Mouse (Mus musculus) hindbrain, embryonic 16.5 days (tissue): ENCODE measurements around the gene Tfpt. TPM values are rescaled to one million over a fixed set of nuclear protein-coding genes. Genes with fewer than 3 reads are reported as not detected.

Experiments
- ATAC-seq: fragments of 200-750 bp; cut with Nextera tagmentation; 2 replicates; pipeline ENCODE4 v1.8.0; 2017; ENCODE audit warnings: moderate TSS enrichment, moderate library complexity
- H3K27ac ChIP-seq: fragments of 300-500 bp; sonication (generic); 2 replicates; pipeline ENCODE4 v1.5.1; 2014; ENCODE audit warnings: low read depth, mild to moderate bottlenecking, control low read depth, low read length, moderate library complexity
- H3K27me3 ChIP-seq: fragments of 300-500 bp; sonication (generic); replicated peaks from 2 replicates; pipeline ENCODE4 v1.6.1; 2014; ENCODE audit warnings: low read length; ENCODE audit not compliant: control insufficient read depth, insufficient read depth
- H3K36me3 ChIP-seq: fragments of 300-500 bp; sonication (generic); 2 replicates; pipeline ENCODE4 v1.6.1; 2014; ENCODE audit warnings: mild to moderate bottlenecking, low read length, moderate library complexity, mixed read lengths; ENCODE audit not compliant: control insufficient read depth, insufficient read depth
- H3K4me1 ChIP-seq: fragments of 300-500 bp; sonication (generic); 2 replicates; pipeline ENCODE4 v1.6.1; 2014; ENCODE audit warnings: low read depth, low read length; ENCODE audit not compliant: control insufficient read depth, insufficient read depth
- H3K4me2 ChIP-seq: fragments of 300-500 bp; sonication (generic); 2 replicates; pipeline ENCODE4 v1.6.1; 2014; ENCODE audit warnings: mild to moderate bottlenecking, low read length, control low read depth, moderate library complexity
- H3K4me3 ChIP-seq: fragments of 300-500 bp; sonication (generic); 2 replicates; pipeline ENCODE4 v1.5.1; 2014; ENCODE audit warnings: mild to moderate bottlenecking, low read length, control low read depth, moderate library complexity
- H3K9ac ChIP-seq: fragments of 300-500 bp; sonication (generic); 2 replicates; pipeline ENCODE4 v1.6.1; 2014; ENCODE audit warnings: low read depth, mild to moderate bottlenecking, control low read depth, low read length, moderate library complexity
- H3K9me3 ChIP-seq: fragments of 300-500 bp; sonication (generic); 2 replicates; pipeline ENCODE4 v1.6.1; 2014; ENCODE audit warnings: mild to moderate bottlenecking, low read length, moderate library complexity; ENCODE audit not compliant: control insufficient read depth
- WGBS: fragments of 180-500 bp; shearing (Covaris S2); extraction: QIAGEN DNeasy Blood & Tissue Kit; methylation state at CpG from one replicate; pipeline ENCODE4 v1.1.7; 2014; 5-methylcytosine and 5-hydroxymethylcytosine counted together
- polyA plus RNA-seq: library from polyadenylated mRNA; unstranded; fragments of >200 nt; fragmentation: Nextera tagmentation; extraction: Ambion mirVana; gene quantifications from 2 replicates; pipeline ENCODE4 v1.2.1, GENCODE M21; 2015

The Tfpt gene
- polyA plus RNA-seq, 1 experiment from 2014 or later, result 39.6 TPM

DNA sequence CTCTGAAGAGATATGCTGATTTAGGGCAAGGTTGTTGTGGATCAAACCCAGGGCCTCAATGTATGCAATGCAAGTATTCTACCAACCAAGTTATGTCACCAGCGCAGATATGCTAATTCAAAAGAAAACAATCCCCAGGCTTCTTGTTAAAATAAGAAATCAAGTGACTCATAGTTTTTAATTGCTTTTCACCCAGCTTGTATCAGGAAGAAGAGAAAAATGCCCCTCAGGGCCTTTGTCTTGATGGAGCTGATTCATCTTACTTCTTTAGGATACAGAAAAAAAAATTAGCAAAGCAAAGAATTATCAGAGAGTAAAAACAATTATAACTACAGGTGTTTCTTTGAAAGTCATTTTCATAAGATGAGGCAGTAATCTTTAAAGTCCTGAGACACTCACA is 42.4 kb downstream of the Tfpt start:
- no peak overlapping the region for H3K4me3 ChIP-seq
- 71% methylated on average over 1 of the region's 1 CpGs for WGBS
- ATAC-seq, result no peak

DNA sequence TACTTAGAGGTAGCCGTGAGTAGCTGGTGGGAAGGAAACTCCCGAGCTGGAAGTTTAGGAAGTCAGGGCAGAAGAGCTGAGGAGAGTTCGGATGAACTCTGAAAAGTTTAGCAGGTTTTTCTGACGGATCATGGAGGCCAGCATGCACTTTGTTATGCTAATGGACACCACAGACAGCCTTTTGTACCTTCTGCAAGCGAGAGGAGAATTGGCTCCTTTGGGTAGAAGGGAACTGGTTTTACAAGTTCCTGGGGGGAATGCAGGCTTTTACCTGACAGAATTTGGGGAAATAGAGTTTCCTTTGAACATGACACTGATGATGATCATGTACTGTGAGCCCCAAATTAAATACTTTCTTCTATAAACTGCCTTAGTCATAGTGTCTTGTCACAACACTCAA is 43.5 kb downstream of the Tfpt start:
- Histone ChIP-seq H3K4me3 (no peak overlapping the region), H3K9me3 (no peaks in the 10 kb centered on the region), H3K36me3 (no peaks in the 10 kb centered on the region), H3K4me2 (no peak overlapping the region), H3K9ac (no peak overlapping the region), H3K27me3 (no peaks in the 10 kb centered on the region), H3K4me1 (no peaks in the 10 kb centered on the region), H3K27ac (no peak overlapping the region)
- WGBS, result 2% methylated on average over 5 of the region's 5 CpGs
- no peak for ATAC-seq

More for the DNA sequence above, 42.4 kb downstream of the Tfpt start:
- Histone ChIP-seq H3K27me3 (no peaks in the 10 kb centered on the region), H3K9me3 (no peaks in the 10 kb centered on the region), H3K27ac (no peak overlapping the region), H3K36me3 (no peaks in the 10 kb centered on the region), H3K9ac (no peak overlapping the region), H3K4me1 (no peaks in the 10 kb centered on the region), H3K4me2 (no peak overlapping the region)

DNA sequence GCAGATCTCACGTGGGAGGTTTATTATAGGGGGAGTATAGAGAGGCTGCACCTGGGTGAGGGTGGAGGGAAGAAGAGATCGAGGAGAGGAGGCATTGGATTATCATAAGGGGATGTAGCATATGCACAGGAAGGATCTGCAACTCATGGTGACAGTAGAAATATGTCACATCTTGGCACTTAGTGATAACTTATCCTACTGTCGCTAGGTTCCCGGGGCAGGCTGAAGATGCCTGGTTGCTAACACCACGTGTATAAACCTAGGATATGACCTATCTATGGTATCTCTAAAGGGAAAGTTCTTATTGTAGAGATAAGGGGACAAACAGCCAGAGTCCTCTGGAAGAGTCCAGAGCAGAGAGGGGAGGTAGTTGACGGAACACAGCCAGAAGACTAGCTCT is 44.0 kb downstream of the Tfpt start:
- Histone ChIP-seq H3K9me3 (no peaks in the 10 kb centered on the region), H3K4me2 (no peak overlapping the region), H3K9ac (no peak overlapping the region), H3K4me1 (no peaks in the 10 kb centered on the region), H3K27ac (no peak overlapping the region), H3K4me3 (no peak overlapping the region), H3K36me3 (no peaks in the 10 kb centered on the region), H3K27me3 (no peaks in the 10 kb centered on the region)
- WGBS, result 17% methylated on average over 6 of the region's 6 CpGs
- ATAC-seq, result no peak

DNA sequence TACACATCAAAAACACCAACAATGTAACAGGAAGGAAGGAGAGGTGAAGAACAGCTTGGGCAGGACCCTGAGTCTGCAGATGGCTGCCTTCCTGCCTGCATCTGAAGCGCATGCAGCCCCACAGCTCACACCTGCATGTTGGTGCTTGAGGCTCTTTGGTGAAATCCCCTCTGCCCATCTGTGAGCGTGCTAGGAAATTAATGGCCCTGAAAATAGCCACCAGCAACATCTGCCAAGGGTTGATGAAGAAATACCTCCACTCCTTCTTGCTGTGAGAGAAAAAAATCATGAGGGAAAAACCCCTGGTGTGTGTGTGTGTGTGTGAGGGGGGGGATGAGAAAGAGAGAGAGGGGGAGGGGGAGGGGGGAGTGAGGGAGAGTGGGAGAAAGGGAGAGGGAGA is 49.7 kb downstream of the Tfpt start:
- H3K4me1 ChIP-seq, result no peaks in the 10 kb centered on the region
- H3K4me2 ChIP-seq, result no peak overlapping the region
- no peaks in the 10 kb centered on the region for H3K27me3 ChIP-seq
- no peak overlapping the region for H3K9ac ChIP-seq
- H3K4me3 ChIP-seq, result no peak overlapping the region
- no peaks in the 10 kb centered on the region for H3K36me3 ChIP-seq
- 59% methylated on average over 2 of the region's 2 CpGs for WGBS
- ATAC-seq, result no peak
- no peak overlapping the region for H3K27ac ChIP-seq
- no peaks in the 10 kb centered on the region for H3K9me3 ChIP-seq

DNA sequence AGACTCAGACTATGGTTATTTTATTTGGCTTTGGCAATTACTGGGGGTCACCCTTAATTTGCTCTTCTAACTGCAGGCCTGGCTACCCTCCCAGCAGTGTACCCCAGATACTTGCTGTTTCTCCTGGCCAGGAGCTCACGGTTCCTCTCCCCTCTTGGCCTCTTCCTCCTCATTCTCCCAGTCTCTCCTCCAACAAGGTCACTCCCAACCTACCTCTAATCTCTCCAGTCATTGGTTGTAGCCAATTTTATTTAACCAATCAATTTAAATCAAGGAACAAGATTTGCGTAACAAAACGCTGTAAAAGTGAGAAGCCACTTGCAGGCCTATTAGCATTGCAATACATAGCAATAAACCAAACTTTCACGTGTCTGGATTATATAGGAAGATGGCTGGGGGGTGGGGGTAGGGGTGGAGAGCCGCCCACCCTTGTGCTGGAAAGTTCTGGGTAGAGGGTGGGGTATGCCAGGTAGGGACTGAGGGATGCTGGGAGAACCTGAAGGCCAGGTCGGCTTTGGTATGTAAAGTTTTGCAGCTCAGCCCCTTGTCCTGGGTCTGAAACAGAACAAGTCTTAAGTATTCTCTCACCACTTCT is 50.7 kb downstream of the Tfpt start:
- ATAC-seq, result no peak
- Histone ChIP-seq H3K4me3 (no peak overlapping the region), H3K9me3 (no peaks in the 10 kb centered on the region), H3K27ac (no peak overlapping the region), H3K36me3 (no peaks in the 10 kb centered on the region), H3K4me2 (no peak overlapping the region), H3K4me1 (no peaks in the 10 kb centered on the region), H3K27me3 (no peaks in the 10 kb centered on the region), H3K9ac (no peak overlapping the region)
- WGBS, result 68% methylated on average over 6 of the region's 6 CpGs

DNA sequence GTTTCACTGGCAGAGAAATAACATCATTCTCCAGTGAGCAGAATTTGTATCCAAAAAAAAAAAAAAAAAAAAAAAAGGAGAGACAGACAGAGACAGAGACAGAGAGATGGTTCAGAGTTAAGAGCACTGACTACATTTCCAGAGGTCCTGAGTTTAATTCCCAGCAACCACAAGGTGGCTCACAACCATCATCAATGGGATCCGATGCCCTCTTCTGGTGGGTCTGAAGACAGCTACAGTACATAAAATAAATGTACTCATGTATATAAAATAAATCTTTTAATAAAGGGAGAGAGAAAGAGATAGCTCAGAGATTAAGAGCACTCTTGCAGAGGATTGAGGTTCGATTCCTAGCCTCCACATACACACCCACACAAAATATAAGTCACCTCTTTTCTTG is 51.5 kb downstream of the Tfpt start:
- H3K27me3 ChIP-seq, result no peaks in the 10 kb centered on the region
- no peak for ATAC-seq
- H3K4me3 ChIP-seq, result no peak overlapping the region
- no peaks in the 10 kb centered on the region for H3K4me1 ChIP-seq
- WGBS, result 81% methylated on average over 2 of the region's 2 CpGs
- H3K9me3 ChIP-seq, result no peaks in the 10 kb centered on the region
- H3K4me2 ChIP-seq, result no peak overlapping the region
- no peak overlapping the region for H3K27ac ChIP-seq
- no peak overlapping the region for H3K9ac ChIP-seq
- H3K36me3 ChIP-seq, result no peaks in the 10 kb centered on the region

DNA sequence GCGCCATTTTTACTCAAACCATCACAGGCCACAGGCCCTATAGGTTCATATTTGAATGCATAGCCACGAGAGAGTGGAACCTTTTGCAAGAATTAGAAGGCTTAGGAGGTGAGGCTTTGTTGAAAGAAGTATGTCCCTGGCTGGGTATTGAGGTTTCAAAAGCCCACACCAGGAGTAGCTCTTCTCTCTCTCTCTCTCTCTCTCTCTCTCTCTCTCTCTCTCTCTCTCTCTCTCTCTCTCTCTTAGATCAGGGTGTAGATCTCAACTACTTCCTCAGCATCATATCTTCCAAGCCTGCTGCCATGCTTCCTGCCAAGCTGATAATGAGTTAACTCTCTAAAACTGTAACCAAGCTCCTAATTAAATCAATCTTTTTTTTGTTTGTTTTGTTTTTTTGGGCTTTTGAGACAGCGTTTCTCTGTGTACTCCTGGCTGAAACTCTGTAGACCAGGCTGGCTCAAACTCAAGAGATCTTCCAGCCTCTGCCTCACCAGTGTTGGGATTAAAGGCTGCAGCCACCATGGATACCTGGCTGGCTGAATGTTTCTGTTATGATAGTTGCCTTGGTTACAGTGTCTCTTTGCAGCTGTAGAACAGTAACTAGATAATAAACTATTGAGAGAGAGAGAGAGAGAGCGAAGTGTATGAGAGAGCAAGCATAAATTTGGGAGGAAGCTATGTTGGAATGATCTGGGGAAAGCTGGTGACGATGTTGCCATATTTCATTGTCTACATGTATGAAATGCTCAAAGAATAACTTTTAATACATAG is 53.2 kb downstream of the Tfpt start:
- Histone ChIP-seq H3K36me3 (no peaks in the 10 kb centered on the region), H3K9ac (no peak overlapping the region), H3K4me2 (no peak overlapping the region), H3K27me3 (no peaks in the 10 kb centered on the region), H3K9me3 (no peaks in the 10 kb centered on the region), H3K27ac (no peak overlapping the region), H3K4me1 (no peaks in the 10 kb centered on the region), H3K4me3 (no peak overlapping the region)
- WGBS, result 78% methylated on average over 5 of the region's 5 CpGs
- no peak for ATAC-seq

DNA sequence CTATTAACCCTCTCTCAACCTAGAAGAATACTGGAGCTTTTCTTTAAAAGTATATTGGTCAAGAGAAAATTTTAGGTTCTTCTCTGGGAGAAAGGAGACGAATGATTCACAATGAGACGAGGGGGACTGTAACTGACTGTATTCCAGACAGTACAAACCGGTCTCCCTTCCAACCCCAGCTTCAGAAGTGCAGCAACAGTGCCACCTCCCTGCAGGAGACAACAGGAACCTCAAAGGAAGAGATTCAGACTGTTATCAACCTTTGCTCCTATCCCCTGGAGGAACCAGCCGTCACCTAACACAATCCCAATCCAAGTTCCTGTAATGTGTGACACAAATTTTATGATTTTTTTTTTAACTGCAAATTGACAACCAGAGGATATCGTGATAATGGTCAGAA is 55.5 kb downstream of the Tfpt start:
- 72% methylated on average over 5 of the region's 5 CpGs for WGBS
- H3K4me2 ChIP-seq, result no peak overlapping the region

DNA sequence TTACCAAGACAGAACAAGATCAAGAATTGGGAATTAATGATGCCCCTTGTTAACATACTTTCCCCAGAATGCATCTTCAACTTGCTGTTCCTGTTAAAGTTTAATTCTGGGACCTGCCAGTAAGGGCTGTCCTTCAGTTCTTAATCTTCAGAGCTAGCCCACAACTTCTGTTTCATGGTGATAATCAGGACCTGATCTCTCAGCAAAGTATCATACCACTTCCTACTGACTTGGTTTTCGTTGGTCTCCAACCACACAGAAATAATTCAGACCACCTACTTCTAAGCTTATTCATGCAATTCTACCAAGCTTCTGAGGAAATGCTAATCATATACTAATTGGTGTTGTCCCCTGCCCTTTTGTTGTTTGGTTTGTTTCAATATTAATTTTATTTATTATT is 57.9 kb downstream of the Tfpt start:
- Histone ChIP-seq H3K4me1 (no peaks in the 10 kb centered on the region), H3K9me3 (no peaks in the 10 kb centered on the region), H3K27me3 (no peaks in the 10 kb centered on the region), H3K4me2 (no peak overlapping the region), H3K9ac (no peak overlapping the region), H3K36me3 (no peaks in the 10 kb centered on the region), H3K27ac (no peak overlapping the region), H3K4me3 (no peak overlapping the region)
- 76% methylated on average over 1 of the region's 1 CpGs for WGBS
- ATAC-seq, result no peak

More for the DNA sequence above, 55.5 kb downstream of the Tfpt start:
- Histone ChIP-seq H3K27ac (no peak overlapping the region), H3K9ac (no peak overlapping the region), H3K9me3 (no peaks in the 10 kb centered on the region), H3K36me3 (no peaks in the 10 kb centered on the region), H3K4me1 (no peaks in the 10 kb centered on the region), H3K4me3 (no peak overlapping the region), H3K27me3 (no peaks in the 10 kb centered on the region)
- ATAC-seq, result no peak
